Mouse (Mus musculus) lung, adult 18-20 months (tissue): ENCODE measurements around the gene Rcc1.

Experiments used
- DNase-seq, 2 experiments: peaks; one replicate each; pipeline ENCODE4 v3.0.0; 2022; ENCODE audit warnings: mixed read lengths in 2 of 2

Rcc1 gene

GRCm38 (mm10) chr4:132353481-132353885 lies at the start of gene Rcc1:
Gene Rcc1 (minus strand): TSS chr4:132353605.
- peak; percentile 92 to 94 for DNase-seq

- DNase-seq: no peak
Measured at GRCm38 (mm10) chr4:132401016-132401415, 47.6 kb upstream of the Rcc1 start.

DNA sequence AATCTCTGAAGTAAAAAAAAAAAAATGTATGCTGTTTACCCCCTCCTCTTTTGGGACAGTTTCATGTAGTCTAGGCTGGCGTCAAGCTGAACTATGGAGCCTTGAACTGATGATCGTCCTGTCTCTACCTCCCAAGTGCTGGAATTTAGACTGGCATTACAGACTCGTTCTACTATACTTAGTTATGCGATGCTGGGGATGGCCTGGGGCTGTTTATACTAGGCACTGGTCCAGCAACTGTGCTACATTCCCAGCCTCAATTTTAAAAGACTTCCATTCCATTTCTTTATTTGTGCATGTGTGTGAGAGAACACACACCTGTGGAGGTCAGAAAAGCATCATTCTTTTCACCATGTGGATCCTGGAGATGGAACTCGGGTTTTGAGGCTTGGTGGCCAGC lies 45.5 kb upstream of the Rcc1 start:
- no peak for DNase-seq

- DNase-seq: peak; percentile 87 to 91
Measured at GRCm38 (mm10) chr4:132398045-132398774, 44.8 kb upstream of the Rcc1 start.

- DNase-seq: no peak
Measured at GRCm38 (mm10) chr4:132397120-132397519, 43.7 kb upstream of the Rcc1 start.

DNA sequence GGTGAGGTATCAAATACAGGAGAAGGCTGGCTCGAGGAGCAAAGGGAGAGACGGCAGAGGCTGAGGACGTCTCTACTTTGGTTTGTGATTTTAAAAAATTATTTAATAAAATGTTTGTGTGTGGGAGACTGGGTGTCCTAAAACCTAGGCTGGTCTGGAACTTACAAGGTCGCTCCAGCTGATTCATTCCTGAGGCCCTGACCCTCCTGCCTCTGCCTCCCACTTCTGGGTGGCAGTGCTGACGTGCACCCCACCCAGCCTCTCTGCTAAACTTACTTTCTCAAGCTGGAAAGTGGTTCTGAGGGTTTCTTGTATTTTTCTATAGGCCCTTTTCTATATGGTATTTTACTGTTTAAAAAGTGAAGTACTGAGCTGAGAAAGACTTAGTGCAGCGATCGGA lies 42.8 kb upstream of the Rcc1 start:
- DNase-seq: no peak

DNA sequence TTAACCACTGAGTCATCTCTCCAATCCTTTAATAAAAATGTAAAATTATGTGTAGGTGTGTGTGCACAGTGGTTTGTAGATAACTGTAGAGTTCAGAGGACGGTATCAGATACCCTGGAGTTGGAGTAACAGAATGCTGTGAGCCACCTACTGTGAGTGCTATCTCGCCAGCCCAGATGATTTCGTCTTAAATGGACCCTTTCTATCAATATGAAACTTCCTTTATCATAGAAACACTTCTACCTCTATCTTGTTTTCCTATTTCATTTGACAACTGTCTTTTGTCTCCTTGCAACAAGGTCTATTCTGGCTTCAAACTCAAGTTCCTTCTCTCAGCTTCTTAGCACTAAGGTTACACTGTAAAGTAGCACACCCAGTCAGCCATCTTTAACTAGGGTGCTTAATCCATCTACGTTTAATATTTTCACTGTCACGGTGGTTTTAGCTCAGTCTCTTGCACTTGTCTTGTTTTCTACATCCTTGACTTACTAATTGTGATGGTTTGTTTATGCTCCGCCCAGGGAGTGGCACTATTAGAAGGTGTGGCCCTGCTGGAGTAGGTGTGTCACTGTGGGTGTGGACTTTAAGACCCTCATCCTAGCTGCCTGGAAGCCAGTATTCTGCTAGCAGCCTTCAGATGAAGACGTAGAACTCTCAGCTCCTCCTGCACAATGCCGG lies 37.8 kb upstream of the Rcc1 start:
- no peak for DNase-seq

DNA sequence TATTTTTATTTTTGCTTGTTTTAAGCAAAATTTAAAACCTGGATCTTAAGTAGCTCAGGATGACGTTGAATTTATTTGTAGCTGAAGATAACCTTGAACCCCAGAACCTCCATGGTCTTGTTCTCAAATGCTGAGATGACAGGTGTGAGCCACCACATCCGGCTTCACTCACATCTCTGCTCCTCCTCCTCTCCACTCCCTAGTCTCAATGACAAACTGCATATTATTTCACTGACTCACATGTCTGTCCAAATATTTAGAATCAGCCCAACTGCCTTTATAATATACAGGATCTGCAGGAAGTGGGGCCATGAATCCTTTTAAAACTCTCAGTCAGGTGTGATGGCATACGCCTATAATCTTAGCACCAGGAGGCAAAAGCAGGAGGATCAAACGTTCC lies 35.9 kb upstream of the Rcc1 start:
- no peak for DNase-seq

GRCm38 (mm10) chr4:132387617-132388016 lies 34.2 kb upstream of the Rcc1 start:
- no peak for DNase-seq

DNA sequence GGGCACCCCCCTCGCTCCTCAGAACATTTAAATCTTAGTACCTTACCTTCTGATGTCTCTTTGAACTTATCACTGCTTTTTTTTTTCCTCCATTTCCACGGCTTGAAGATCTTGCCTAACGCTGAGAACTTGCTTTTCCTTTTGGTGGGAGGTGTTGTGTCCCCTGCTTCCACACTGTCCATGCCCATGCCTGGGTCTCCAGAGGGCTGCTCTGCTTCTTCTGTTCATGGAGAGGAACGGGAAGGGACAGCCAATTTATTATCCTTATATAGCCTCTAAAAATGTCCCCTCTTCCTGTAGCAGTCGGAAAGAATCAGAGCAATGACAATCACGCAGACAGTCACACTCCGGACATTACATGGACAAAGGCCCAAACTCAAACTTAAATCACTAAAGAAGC lies 33.4 kb upstream of the Rcc1 start:
- DNase-seq: no peak

GRCm38 (mm10) chr4:132385771-132386410 lies 32.5 kb upstream of the Rcc1 start:
- no peak for DNase-seq

DNA sequence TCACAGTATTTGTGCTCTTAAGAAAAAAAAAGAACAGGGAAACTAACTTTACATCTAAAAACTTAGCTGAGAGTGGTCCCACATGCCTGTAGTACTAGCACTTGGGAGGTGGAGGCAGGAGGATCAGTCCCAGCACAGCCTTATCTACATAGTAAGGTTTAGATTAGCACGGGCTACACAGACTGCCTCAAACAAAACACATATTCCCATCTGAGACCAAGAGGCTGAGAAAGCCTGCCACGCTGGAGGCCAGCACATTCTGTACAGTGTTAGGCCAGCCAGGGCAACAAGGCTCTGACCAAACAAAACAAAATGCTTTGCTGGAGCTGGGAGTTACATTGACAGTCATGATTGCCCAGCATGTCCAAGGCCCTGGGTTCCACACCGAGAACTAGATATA lies 30.1 kb upstream of the Rcc1 start:
- no peak for DNase-seq

DNA sequence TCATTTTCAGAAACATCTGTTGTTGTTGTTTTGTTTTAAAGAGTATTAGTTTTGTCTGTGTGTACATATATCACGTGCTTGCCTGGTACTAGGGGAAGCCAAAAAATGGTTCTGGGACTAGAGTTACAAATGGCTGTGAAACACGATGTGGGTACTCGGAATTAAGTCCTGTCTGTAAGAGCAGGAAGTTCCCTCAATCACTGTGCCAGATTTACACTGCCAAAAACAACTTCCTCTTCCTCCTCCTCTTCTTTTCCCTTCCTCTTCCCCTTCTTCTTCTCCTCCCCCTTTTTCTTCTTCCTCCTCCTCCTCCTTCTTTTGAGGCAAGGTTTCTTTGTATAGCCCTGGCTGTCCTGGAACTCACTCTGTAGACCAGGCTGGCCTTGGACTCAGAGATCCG lies 28.9 kb upstream of the Rcc1 start:
- no peak for DNase-seq

DNA sequence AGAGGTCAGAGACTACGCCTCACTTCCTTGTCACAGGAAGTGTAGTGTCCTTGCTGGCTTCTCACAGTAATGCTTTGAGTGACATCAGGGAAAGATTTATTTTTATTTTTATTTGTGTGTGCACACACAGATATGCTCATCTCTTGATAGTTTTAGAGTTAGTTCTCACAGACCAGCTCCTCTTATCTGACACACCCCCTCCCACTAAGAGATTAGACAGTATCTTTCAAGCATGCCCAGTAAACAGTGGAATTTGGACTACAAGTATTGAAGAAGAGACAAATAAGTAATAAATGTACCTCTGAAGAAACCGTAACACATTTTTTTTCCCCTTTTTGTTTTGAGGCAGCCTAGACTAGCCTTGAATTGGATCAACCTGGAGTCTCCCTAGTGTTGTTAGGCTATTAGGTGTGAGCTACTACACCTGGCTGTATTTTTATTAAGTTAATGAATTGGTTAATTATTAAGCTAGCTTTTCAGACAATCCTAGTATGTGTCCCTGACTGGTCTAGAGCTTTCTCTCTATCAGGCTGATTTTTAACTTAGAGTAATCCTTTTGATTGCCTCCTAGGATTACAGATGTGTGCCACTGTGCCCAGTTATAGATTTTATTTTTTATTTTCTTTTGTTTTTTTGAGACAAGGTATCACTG lies 27.7 kb upstream of the Rcc1 start:
- no peak for DNase-seq

GRCm38 (mm10) chr4:132373820-132374219 lies 20.4 kb upstream of the Rcc1 start:
- DNase-seq: no peak

DNA sequence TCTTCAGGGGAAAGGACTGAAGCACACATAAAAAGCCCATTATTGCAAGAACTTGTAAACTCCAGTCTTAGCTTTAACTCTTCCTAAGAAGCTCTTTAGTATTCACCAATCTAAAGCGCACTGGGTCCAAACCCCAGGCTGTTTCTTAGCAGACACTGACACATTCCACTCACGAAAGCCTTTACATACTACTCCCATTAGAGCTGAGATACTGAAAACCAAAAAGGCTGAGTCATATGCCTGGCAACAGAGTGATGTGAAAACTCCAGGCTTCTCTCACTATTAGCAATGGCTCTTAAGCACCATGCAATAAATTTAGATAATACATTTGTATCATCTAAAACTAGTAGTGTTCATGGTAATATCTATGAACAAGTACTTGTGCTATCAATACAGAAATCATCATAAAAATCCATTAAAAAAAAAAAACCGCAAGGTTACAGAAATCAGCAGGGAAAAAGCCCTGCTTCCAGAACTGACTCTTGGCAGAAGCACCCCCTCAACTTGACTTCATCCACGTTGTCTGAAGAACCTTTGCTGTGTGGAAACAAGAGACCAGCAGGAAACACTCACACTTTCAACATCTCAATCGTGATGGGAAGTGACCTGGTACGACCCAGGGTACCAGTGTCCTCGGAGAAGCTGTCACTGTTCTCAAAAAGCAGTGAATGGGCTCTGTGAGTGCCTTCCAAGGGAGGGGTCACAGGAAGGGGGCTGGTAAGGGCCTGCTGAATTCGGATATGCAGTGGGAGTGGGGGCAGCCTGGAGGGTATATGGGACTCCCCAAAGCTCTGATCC lies 16.7 kb upstream of the Rcc1 start:
- DNase-seq: peak in 1 of 2 experiments; percentile 33

GRCm38 (mm10) chr4:132367480-132368201 lies 14.2 kb upstream of the Rcc1 start:
- DNase-seq: no peak

DNA sequence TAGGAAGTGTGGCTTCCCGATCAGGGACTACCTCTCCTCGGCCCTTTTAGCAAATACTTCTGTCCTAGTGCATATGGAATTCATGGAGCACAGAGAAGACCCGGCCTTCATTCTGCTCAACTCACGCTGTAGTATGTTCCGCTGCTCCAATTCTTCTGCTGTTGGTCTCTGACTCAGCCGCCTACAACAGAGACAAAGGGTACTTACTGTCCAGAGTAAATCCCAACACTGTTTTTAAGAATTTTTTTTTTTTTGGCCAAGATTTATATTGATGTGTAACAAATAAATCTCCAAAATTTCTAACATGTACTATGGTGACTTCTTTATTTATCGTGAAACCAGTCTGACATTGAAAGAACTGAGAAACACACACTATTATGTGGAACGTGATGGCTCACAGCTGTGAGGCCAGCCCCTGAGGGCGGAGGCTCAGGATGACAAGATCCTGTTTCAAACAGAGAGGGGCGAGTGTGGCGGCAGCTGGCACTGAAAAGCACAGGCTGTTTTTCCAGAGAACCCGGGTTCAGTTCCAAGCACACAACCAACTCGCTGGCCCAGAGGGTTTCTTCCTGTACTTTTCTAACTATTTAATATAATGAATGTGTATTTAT lies 12.2 kb upstream of the Rcc1 start:
- peak; percentile 39 to 69 for DNase-seq

GRCm38 (mm10) chr4:132363487-132363886 lies 10.1 kb upstream of the Rcc1 start:
- no peak for DNase-seq

DNA sequence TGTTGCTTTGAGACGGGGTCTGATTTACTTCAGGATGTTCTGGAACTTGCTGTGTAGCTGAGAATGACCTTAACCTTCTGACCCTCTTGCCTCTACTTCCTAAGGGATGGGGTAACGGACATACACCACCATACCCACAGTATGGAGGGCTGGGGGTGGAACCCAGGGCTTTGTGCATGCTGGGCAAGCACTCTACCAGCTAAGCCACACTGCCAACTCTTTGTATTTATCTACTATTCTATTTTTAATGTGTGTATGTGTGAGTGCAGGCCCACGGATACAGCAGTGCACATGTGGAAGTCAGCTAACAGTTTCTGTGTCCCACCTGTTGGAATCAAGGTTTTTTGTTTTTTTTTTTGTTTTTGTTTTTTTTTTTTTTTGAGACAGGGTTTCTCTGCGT lies 6.1 kb upstream of the Rcc1 start:
- no peak for DNase-seq

DNA sequence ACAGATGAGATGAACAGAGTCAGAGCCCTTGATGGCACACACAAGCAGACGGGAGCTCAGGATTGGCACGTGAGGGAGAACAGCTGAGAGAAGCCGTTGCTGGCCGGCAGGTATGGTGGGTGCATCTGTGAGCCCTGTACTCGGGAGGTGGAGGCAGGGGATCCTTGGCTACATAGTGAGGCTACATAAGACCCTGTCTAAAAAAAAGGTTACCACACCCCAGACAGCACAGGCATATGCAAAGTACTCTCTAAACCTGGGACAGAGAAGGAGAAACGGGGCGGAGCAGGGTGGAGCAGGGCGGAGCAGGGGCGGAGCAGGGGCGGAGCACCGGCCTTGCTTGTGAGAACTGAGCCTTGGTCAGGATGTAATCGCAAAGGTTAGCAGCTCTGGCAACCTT lies 2.8 kb upstream of the Rcc1 start:
- DNase-seq: peak; percentile 31 to 37

DNA sequence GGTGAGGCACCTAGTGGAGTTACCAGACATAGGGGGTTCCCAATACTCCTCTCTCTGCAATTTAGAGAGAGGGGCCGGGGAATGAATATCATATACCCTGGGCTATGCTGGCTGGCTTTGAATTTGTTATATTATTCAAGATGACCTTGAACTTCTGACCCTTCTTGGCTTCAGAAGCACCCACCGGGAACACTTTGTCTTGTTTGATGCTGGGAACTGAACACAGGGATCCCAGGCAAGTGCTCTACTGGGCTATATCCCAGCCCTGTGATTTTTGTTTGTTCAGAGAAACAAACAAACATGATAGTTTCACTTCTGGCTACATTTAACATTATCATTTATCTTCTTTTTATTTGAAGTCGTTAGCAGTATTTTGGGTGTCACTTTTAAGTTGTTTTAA lies 2.0 kb upstream of the Rcc1 start:
- DNase-seq: no peak
